Mouse (Mus musculus): Measurements from ENCODE around the gene Gigyf2. TPM values are rescaled to one million over a fixed set of nuclear protein-coding genes. Genes with fewer than 3 reads are reported as not detected.

Gigyf2 gene
- polyA plus RNA-seq, 1 experiment from 2014 or later: 47.0 TPM

GRCm38 (mm10) chr1:87396923-87397586 lies 70.3 kb downstream of the Gigyf2 start:
- 0 out of 2 replicates have a peak, but pooled peaks cover 3% of the 10 kb centered on the region for H3K4me1 ChIP-seq (ENCODE audit: control insufficient read depth, insufficient read depth, low read length)
- no peaks in the 10 kb centered on the region for H3K9me3 ChIP-seq (replicated peaks; ENCODE audit: control insufficient read depth, low read length)
- H3K4me2 ChIP-seq (ENCODE audit: low read depth, low read length): no peak overlapping the region
- H3K27me3 ChIP-seq (ENCODE audit: control insufficient read depth, insufficient read depth, low read length): no peaks in the 10 kb centered on the region
- H3K36me3 ChIP-seq (ENCODE audit: control insufficient read depth, insufficient read depth, low read length): no peaks in the 10 kb centered on the region
- ATAC-seq (ENCODE audit: insufficient read depth, low FRiP score): no peak
- no peak overlapping the region for H3K9ac ChIP-seq (ENCODE audit: low read length)
- no peak overlapping the region for H3K4me3 ChIP-seq (replicated peaks; ENCODE audit: low read length)
- peak overlapping the region; percentile 43 for H3K27ac ChIP-seq (ENCODE audit: low read length)
- WGBS: 54% methylated on average over 7 of the region's 7 CpGs

GRCm38 (mm10) chr1:87404710-87405109 lies 77.9 kb downstream of the Gigyf2 start:
- Histone ChIP-seq H3K27me3 (ENCODE audit: control insufficient read depth, insufficient read depth, low read length) (no peaks in the 10 kb centered on the region), H3K9ac (ENCODE audit: low read length) (no peak overlapping the region), H3K4me2 (ENCODE audit: low read depth, low read length) (no peak overlapping the region), H3K9me3 (replicated peaks; ENCODE audit: control insufficient read depth, low read length) (no peaks in the 10 kb centered on the region), H3K4me3 (replicated peaks; ENCODE audit: low read length) (no peak overlapping the region), H3K4me1 (ENCODE audit: control insufficient read depth, insufficient read depth, low read length) (no peaks in the 10 kb centered on the region), H3K27ac (ENCODE audit: low read length) (no peak overlapping the region), H3K36me3 (ENCODE audit: control insufficient read depth, insufficient read depth, low read length) (peaks cover 4% of the 10 kb centered on the region; the same call in 1 of the 2 replicates)
- 88% methylated on average over 1 of the region's 1 CpGs for WGBS
- no peak for ATAC-seq (ENCODE audit: insufficient read depth, low FRiP score)

- Histone ChIP-seq H3K4me2 (ENCODE audit: low read depth, low read length) (no peak overlapping the region), H3K9me3 (replicated peaks; ENCODE audit: control insufficient read depth, low read length) (no peaks in the 10 kb centered on the region), H3K9ac (ENCODE audit: low read length) (no peak overlapping the region), H3K4me1 (ENCODE audit: control insufficient read depth, insufficient read depth, low read length) (no peaks in the 10 kb centered on the region), H3K36me3 (ENCODE audit: control insufficient read depth, insufficient read depth, low read length) (peaks cover 9% of the 10 kb centered on the region; the same call in 1 of the 2 replicates), H3K27ac (ENCODE audit: low read length) (no peak overlapping the region), H3K27me3 (ENCODE audit: control insufficient read depth, insufficient read depth, low read length) (no peaks in the 10 kb centered on the region), H3K4me3 (replicated peaks; ENCODE audit: low read length) (no peak overlapping the region)
- ATAC-seq (ENCODE audit: insufficient read depth, low FRiP score): no peak
These were observed 79.2 kb downstream of the Gigyf2 start for GRCm38 (mm10) chr1:87406012-87406411.

GRCm38 (mm10) chr1:87409380-87409779 lies 82.6 kb downstream of the Gigyf2 start:
- 90% methylated on average over 4 of the region's 4 CpGs for WGBS
- ATAC-seq (ENCODE audit: insufficient read depth, low FRiP score): no peak
- H3K4me1 ChIP-seq (ENCODE audit: control insufficient read depth, insufficient read depth, low read length): no peaks in the 10 kb centered on the region
- no peak overlapping the region for H3K9ac ChIP-seq (ENCODE audit: low read length)
- H3K4me3 ChIP-seq (replicated peaks; ENCODE audit: low read length): no peak overlapping the region
- H3K36me3 ChIP-seq (ENCODE audit: control insufficient read depth, insufficient read depth, low read length): peaks cover 14% of the 10 kb centered on the region; the same call in 1 of the 2 replicates
- H3K4me2 ChIP-seq (ENCODE audit: low read depth, low read length): no peak overlapping the region
- no peaks in the 10 kb centered on the region for H3K27me3 ChIP-seq (ENCODE audit: control insufficient read depth, insufficient read depth, low read length)
- H3K9me3 ChIP-seq (replicated peaks; ENCODE audit: control insufficient read depth, low read length): no peaks in the 10 kb centered on the region
- no peak overlapping the region for H3K27ac ChIP-seq (ENCODE audit: low read length)

- Histone ChIP-seq H3K4me2 (ENCODE audit: low read depth, low read length) (no peak overlapping the region), H3K27me3 (ENCODE audit: control insufficient read depth, insufficient read depth, low read length) (no peaks in the 10 kb centered on the region), H3K4me1 (ENCODE audit: control insufficient read depth, insufficient read depth, low read length) (no peaks in the 10 kb centered on the region), H3K27ac (ENCODE audit: low read length) (no peak overlapping the region), H3K4me3 (replicated peaks; ENCODE audit: low read length) (no peak overlapping the region), H3K9ac (ENCODE audit: low read length) (no peak overlapping the region), H3K36me3 (ENCODE audit: control insufficient read depth, insufficient read depth, low read length) (peaks cover 8% of the 10 kb centered on the region; the same call in 1 of the 2 replicates), H3K9me3 (replicated peaks; ENCODE audit: control insufficient read depth, low read length) (no peaks in the 10 kb centered on the region)
- 83% methylated on average over 4 of the region's 4 CpGs for WGBS
- no peak for ATAC-seq (ENCODE audit: insufficient read depth, low FRiP score)
These were observed 91.9 kb downstream of the Gigyf2 start for GRCm38 (mm10) chr1:87418733-87419132.

- Histone ChIP-seq H3K4me1 (ENCODE audit: control insufficient read depth, insufficient read depth, low read length) (no peaks in the 10 kb centered on the region), H3K4me2 (ENCODE audit: low read depth, low read length) (no peak overlapping the region), H3K36me3 (ENCODE audit: control insufficient read depth, insufficient read depth, low read length) (peaks cover 13% of the 10 kb centered on the region), H3K4me3 (replicated peaks; ENCODE audit: low read length) (no peak overlapping the region), H3K27me3 (ENCODE audit: control insufficient read depth, insufficient read depth, low read length) (no peaks in the 10 kb centered on the region), H3K27ac (ENCODE audit: low read length) (no peak overlapping the region), H3K9me3 (replicated peaks; ENCODE audit: control insufficient read depth, low read length) (no peaks in the 10 kb centered on the region), H3K9ac (ENCODE audit: low read length) (no peak overlapping the region)
- WGBS: 85% methylated on average over 2 of the region's 2 CpGs
- ATAC-seq (ENCODE audit: insufficient read depth, low FRiP score): no peak
These were observed 108.3 kb downstream of the Gigyf2 start for GRCm38 (mm10) chr1:87435125-87435524.

GRCm38 (mm10) chr1:87436583-87436982 lies 109.8 kb downstream of the Gigyf2 start:
- WGBS: 70% methylated on average over 6 of the region's 6 CpGs
- no peaks in the 10 kb centered on the region for H3K9me3 ChIP-seq (replicated peaks; ENCODE audit: control insufficient read depth, low read length)
- H3K9ac ChIP-seq (ENCODE audit: low read length): no peak overlapping the region
- H3K27me3 ChIP-seq (ENCODE audit: control insufficient read depth, insufficient read depth, low read length): no peaks in the 10 kb centered on the region
- H3K27ac ChIP-seq (ENCODE audit: low read length): no peak overlapping the region
- no peak overlapping the region for H3K4me3 ChIP-seq (replicated peaks; ENCODE audit: low read length)
- H3K4me1 ChIP-seq (ENCODE audit: control insufficient read depth, insufficient read depth, low read length): no peaks in the 10 kb centered on the region
- H3K4me2 ChIP-seq (ENCODE audit: low read depth, low read length): no peak overlapping the region
- no peak for ATAC-seq (ENCODE audit: insufficient read depth, low FRiP score)
- peaks cover 8% of the 10 kb centered on the region; the same call in 1 of the 2 replicates for H3K36me3 ChIP-seq (ENCODE audit: control insufficient read depth, insufficient read depth, low read length)

GRCm38 (mm10) chr1:87447183-87448104 lies 120.6 kb downstream of the Gigyf2 start:
- peaks cover 15% of the 10 kb centered on the region for H3K36me3 ChIP-seq (ENCODE audit: control insufficient read depth, insufficient read depth, low read length)
- 43% methylated on average over 5 of the region's 5 CpGs for WGBS

GRCm38 (mm10) chr1:87449432-87449831 lies 122.6 kb downstream of the Gigyf2 start:
- no peak for ATAC-seq (ENCODE audit: insufficient read depth, low FRiP score)
- WGBS: 81% methylated on average over 4 of the region's 4 CpGs
- Histone ChIP-seq H3K9ac (ENCODE audit: low read length) (no peak overlapping the region), H3K27me3 (ENCODE audit: control insufficient read depth, insufficient read depth, low read length) (no peaks in the 10 kb centered on the region), H3K9me3 (replicated peaks; ENCODE audit: control insufficient read depth, low read length) (no peaks in the 10 kb centered on the region), H3K4me1 (ENCODE audit: control insufficient read depth, insufficient read depth, low read length) (no peaks in the 10 kb centered on the region), H3K4me2 (ENCODE audit: low read depth, low read length) (no peak overlapping the region), H3K36me3 (ENCODE audit: control insufficient read depth, insufficient read depth, low read length) (peaks cover 15% of the 10 kb centered on the region), H3K27ac (ENCODE audit: low read length) (no peak overlapping the region), H3K4me3 (replicated peaks; ENCODE audit: low read length) (no peak overlapping the region)

More at GRCm38 (mm10) chr1:87447183-87448104, 120.6 kb downstream of the Gigyf2 start:
- Histone ChIP-seq H3K4me3 (replicated peaks; ENCODE audit: low read length) (no peak overlapping the region), H3K9me3 (replicated peaks; ENCODE audit: control insufficient read depth, low read length) (no peaks in the 10 kb centered on the region), H3K4me2 (ENCODE audit: low read depth, low read length) (no peak overlapping the region), H3K9ac (ENCODE audit: low read length) (no peak overlapping the region), H3K27me3 (ENCODE audit: control insufficient read depth, insufficient read depth, low read length) (no peaks in the 10 kb centered on the region), H3K4me1 (ENCODE audit: control insufficient read depth, insufficient read depth, low read length) (no peaks in the 10 kb centered on the region), H3K27ac (ENCODE audit: low read length) (no peak overlapping the region)
- no peak for ATAC-seq (ENCODE audit: insufficient read depth, low FRiP score)
